Mouse (Mus musculus) thymus, adult 2 months (tissue): Measurements from ENCODE around the gene Lhfpl2. TPM values are rescaled to one million over a fixed set of nuclear protein-coding genes. Genes with fewer than 3 reads are reported as not detected.

Experiments used
- DNase-seq: peaks from one replicate; pipeline ENCODE4 v3.0.0; 2021
- H3K27ac ChIP-seq: fragments of 200-500 bp; 2 replicates; pipeline ENCODE4 v1.5.1; 2012; ENCODE audit warnings: low read length, control low read depth; ENCODE audit not compliant: control insufficient read depth, insufficient read depth
- H3K27me3 ChIP-seq: fragments of 200-500 bp; 2 replicates; pipeline ENCODE4 v1.6.1; 2012; ENCODE audit warnings: mild to moderate bottlenecking, low read length, moderate library complexity, mixed read lengths; ENCODE audit not compliant: control insufficient read depth, insufficient read depth
- H3K36me3 ChIP-seq: fragments of 200-500 bp; 2 replicates; pipeline ENCODE4 v1.6.1; 2012; ENCODE audit warnings: mild to moderate bottlenecking, low read length, moderate library complexity; ENCODE audit not compliant: control insufficient read depth, insufficient read depth
- H3K4me1 ChIP-seq: fragments of 200-500 bp; replicated peaks from 2 replicates; pipeline ENCODE4 v1.6.1; 2012; ENCODE audit warnings: low read length; ENCODE audit not compliant: control insufficient read depth, insufficient read depth
- H3K4me3 ChIP-seq: fragments of 200-500 bp; 2 replicates; pipeline ENCODE4 v1.5.1; 2012; ENCODE audit warnings: mild to moderate bottlenecking, low read length, control low read depth, moderate library complexity; ENCODE audit not compliant: control insufficient read depth, insufficient read depth
- CTCF ChIP-seq: fragments of 200-500 bp; IDR thresholded peaks from 2 replicates; pipeline ENCODE4 v1.5.1; 2012; ENCODE audit warnings: mild to moderate bottlenecking, control low read depth, low read length, moderate library complexity, borderline replicate concordance; ENCODE audit not compliant: control insufficient read depth, poor library complexity, insufficient read depth; ENCODE audit errors: extremely low read depth
- POLR2A ChIP-seq: fragments of 200-500 bp; IDR thresholded peaks from 2 replicates; pipeline ENCODE4 v1.6.1; 2012; ENCODE audit warnings: mild to moderate bottlenecking, low read length, control low read depth, moderate library complexity; ENCODE audit not compliant: control insufficient read depth, poor library complexity, insufficient read depth; ENCODE audit errors: extremely low read depth
- WGBS: fragments of 180-500 bp; shearing (Covaris S2); methylation state at CpG from one replicate; pipeline ENCODE4 v1.1.7; 2018; 5-methylcytosine and 5-hydroxymethylcytosine counted together
- polyA plus RNA-seq: library from polyadenylated mRNA; depleted of rRNA; stranded (reverse); fragments of >200 nt; gene quantifications from 2 replicates; pipeline ENCODE4 v1.2.3, GENCODE M21; 2012

Gene Lhfpl2
- polyA plus RNA-seq, 1 experiment = 6.6 TPM

- no peak for DNase-seq
- H3K27me3 ChIP-seq = no peaks in the 10 kb centered on the region
- 88% methylated on average over 8 of the region's 8 CpGs for WGBS
- TF ChIP-seq CTCF (no peak), POLR2A (no peak)
- no peaks in the 10 kb centered on the region for H3K36me3 ChIP-seq
- no peaks in the 10 kb centered on the region for H3K4me1 ChIP-seq
- H3K27ac ChIP-seq = no peak overlapping the region
- no peak overlapping the region for H3K4me3 ChIP-seq
Measured at GRCm38 (mm10) chr13:94104866-94105475, 47.4 kb downstream of the Lhfpl2 start.

DNA sequence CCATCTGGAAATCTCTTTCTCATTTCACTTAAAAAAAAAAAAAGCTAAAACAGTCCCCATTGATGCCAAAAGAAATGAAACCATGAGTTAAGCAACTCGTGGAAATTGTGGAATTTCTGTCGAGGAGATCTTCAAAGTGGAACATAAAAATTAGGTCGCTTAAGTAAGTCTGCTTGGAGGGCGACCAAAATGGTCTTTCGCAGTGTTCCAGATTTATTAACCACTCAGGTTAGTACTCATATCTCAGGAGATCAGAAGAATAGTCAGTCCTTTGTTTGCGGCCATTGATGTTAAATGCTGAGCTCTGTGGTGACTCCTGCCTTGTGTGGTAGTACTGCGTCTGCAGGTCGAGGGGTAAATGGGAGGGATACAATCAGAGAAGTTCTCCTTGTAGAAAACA, 48.8 kb downstream of the Lhfpl2 start:
- Histone ChIP-seq H3K27me3 (no peaks in the 10 kb centered on the region), H3K4me1 (no peaks in the 10 kb centered on the region), H3K4me3 (no peak overlapping the region), H3K36me3 (no peaks in the 10 kb centered on the region), H3K27ac (no peak overlapping the region)
- no peak for DNase-seq
- no peak for TF ChIP-seq CTCF
- TF ChIP-seq POLR2A = no peak
- WGBS = 89% methylated on average over 8 of the region's 8 CpGs

DNA sequence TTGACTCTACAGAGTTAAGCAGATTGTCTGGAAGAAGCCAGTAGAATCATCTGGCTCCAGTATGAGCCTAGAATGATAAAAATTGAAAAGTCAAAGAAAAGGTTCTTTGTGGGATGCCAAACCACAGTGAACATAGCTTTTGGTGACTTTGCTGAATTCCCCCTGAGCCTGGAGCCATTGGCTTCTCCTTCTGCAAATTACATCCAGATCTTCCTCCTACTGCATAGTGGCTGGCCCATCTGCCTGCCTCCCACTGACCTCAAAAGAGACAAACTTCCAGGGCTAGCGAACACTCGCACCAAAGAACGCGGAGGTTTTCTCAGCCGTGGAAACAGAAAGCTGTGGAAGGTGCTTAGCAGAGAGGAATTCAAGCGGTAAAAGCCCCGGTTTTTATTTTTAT, 49.4 kb downstream of the Lhfpl2 start:
- no peak for TF ChIP-seq POLR2A
- no peak for TF ChIP-seq CTCF
- Histone ChIP-seq H3K36me3 (no peaks in the 10 kb centered on the region), H3K4me3 (no peak overlapping the region), H3K27ac (no peak overlapping the region), H3K27me3 (no peaks in the 10 kb centered on the region), H3K4me1 (no peaks in the 10 kb centered on the region)
- whole genome bisulfite sequencing = 83% methylated on average over 7 of the region's 7 CpGs
- no peak for DNase-seq

- Histone ChIP-seq H3K36me3 (no peaks in the 10 kb centered on the region), H3K4me1 (no peaks in the 10 kb centered on the region), H3K4me3 (no peak overlapping the region), H3K27ac (no peak overlapping the region), H3K27me3 (no peaks in the 10 kb centered on the region)
- WGBS = 94% methylated on average over 8 of the region's 8 CpGs
- no peak for TF ChIP-seq CTCF
- TF ChIP-seq POLR2A = no peak
- no peak for DNase-seq
Measured at GRCm38 (mm10) chr13:94110556-94110955, 53.0 kb downstream of the Lhfpl2 start.

GRCm38 (mm10) chr13:94115476-94115875, 57.9 kb downstream of the Lhfpl2 start:
- Histone ChIP-seq H3K36me3 (no peaks in the 10 kb centered on the region), H3K4me3 (no peak overlapping the region), H3K27ac (no peak overlapping the region), H3K27me3 (no peaks in the 10 kb centered on the region), H3K4me1 (0 out of 2 replicates have a peak, but pooled peaks cover 2% of the 10 kb centered on the region)
- TF ChIP-seq CTCF (no peak), POLR2A (no peak)
- DNase-seq = no peak
- 45% methylated on average over 4 of the region's 4 CpGs for WGBS

GRCm38 (mm10) chr13:94116705-94117410, 59.3 kb downstream of the Lhfpl2 start:
- H3K27ac ChIP-seq = no peak overlapping the region
- WGBS = 12% methylated on average over 13 of the region's 13 CpGs
- H3K4me3 ChIP-seq = no peak overlapping the region

DNA sequence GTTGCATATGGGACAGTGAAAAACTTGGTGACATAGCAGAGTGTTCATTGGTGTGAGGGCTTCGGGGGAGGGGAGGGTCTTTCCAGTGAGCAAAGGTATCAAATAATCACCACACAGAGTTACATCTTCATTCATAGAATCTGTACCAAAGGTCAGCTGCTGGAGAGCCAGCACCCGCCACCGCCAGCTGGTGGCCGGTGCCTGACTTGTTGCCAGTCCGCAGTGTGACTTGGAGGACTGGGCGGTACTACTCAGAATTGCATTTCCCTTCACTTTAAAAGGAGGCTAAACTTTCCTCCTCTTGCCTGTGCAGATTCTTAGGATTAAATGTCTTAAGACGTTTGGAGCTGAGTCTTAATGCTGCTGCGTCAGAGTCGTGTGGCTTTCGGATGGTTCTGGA, 59.9 kb downstream of the Lhfpl2 start:
- WGBS = 96% methylated on average over 10 of the region's 10 CpGs
- Histone ChIP-seq H3K36me3 (no peaks in the 10 kb centered on the region), H3K4me1 (0 out of 2 replicates have a peak, but pooled peaks cover 2% of the 10 kb centered on the region), H3K4me3 (no peak overlapping the region), H3K27me3 (no peaks in the 10 kb centered on the region), H3K27ac (no peak overlapping the region)
- no peak for TF ChIP-seq CTCF
- no peak for TF ChIP-seq POLR2A
- no peak for DNase-seq

More at GRCm38 (mm10) chr13:94116705-94117410, 59.3 kb downstream of the Lhfpl2 start:
- H3K4me1 ChIP-seq = 0 out of 2 replicates have a peak, but pooled peaks cover 2% of the 10 kb centered on the region
- H3K36me3 ChIP-seq = no peaks in the 10 kb centered on the region
- DNase-seq = no peak
- TF ChIP-seq POLR2A (no peak), CTCF (no peak)
- H3K27me3 ChIP-seq = no peaks in the 10 kb centered on the region
